Mouse (Mus musculus): Measurements from ENCODE around the gene Mrtfa.

GRCm38 (mm10) chr15:81112589-81112988 lies 78.0 kb downstream of the Mrtfa start:
- TF ChIP-seq POLR2A (IDR thresholded peaks at IDR 0.05; ENCODE audit: borderline replicate concordance, control insufficient read depth, low read depth, low read length) (no peak), CTCF (IDR thresholded peaks at IDR 0.05; ENCODE audit: control insufficient read depth, insufficient read depth, low read length) (no peak)
